In the genomic region with DNA sequence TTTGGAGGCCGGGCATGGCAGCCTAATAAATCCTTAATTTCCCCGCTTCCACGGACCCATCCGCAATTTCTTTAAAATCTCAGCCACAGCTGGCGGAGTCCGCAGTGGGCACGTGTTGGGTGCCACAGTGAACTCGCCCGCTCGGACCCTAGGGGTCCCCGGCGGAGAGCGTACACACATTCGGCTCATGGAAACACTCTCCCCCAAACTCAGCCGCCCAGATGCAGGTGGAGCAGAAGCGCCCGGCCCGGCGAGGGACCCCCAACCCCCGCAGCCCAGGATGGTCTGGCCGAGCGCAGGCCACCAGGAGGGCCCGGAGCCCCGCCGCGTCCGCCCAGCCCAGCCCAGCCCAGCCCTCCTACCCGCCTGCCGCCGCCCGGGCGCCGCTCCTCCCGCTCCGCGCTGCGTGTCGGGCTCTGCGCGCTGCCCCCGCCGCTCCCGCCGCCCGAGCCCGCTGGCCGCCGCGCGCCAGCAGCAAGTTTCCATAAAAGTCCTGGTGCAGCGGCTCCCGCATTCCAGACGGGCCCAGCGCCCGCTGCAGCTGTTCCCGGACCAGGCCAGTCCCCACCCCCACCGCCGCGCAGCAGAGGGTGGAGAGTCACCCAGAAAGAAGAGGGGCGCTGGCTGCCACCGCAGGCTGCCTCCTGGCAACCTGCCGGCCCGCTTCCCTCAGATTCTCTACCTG, we compare ENCODE assay signal across 8 mouse cellular contexts. TPM values are rescaled to one million over a fixed set of nuclear protein-coding genes. Genes with fewer than 3 reads are reported as not detected.
A peak's percentile ranks its signal among the peaks of the same experiment; 100 is the strongest.
DNase-seq lines count a peak whose midpoint lies in the region; ATAC-seq and TF ChIP-seq lines count a peak whose summit lies in the region.

No protein-coding gene starts in this region.

- H3ac ChIP-seq in myocyte (ENCODE audit: control insufficient read depth, insufficient read length), result peak overlapping the region; percentile 39

- H3K79me2 ChIP-seq in myocyte (ENCODE audit: control insufficient read depth, insufficient read depth), result peaks cover 33% of the 10 kb centered on the region

- no peaks in the 10 kb centered on the region for H3K36me3 ChIP-seq in intestine, postnatal 0 days (ENCODE audit: control insufficient read depth, insufficient read depth)
- H3K36me3 ChIP-seq in liver, embryonic 12.5 days, result no peaks in the 10 kb centered on the region
- H3K36me3 ChIP-seq in myocyte (ENCODE audit: control insufficient read depth, insufficient read depth), result no peaks in the 10 kb centered on the region

- H3K9me3 ChIP-seq in intestine, postnatal 0 days (ENCODE audit: control insufficient read depth), result no peaks in the 10 kb centered on the region
- no peaks in the 10 kb centered on the region for H3K9me3 ChIP-seq in liver, embryonic 12.5 days (replicated peaks)

- peak overlapping the region; percentile 68 for H3K27ac ChIP-seq in intestine, postnatal 0 days (ENCODE audit: low read depth, low read length)
- no peak overlapping the region for H3K27ac ChIP-seq in liver, embryonic 12.5 days

- H3K4me3 ChIP-seq in intestine, postnatal 0 days (ENCODE audit: low read depth, low read length), result peak overlapping the region; percentile 59
- H3K4me3 ChIP-seq in liver, embryonic 12.5 days, result peak overlapping the region; percentile 58
- peak overlapping the region; percentile 48 for H3K4me3 ChIP-seq in myocyte

- TF ChIP-seq CTCF in intestine, postnatal 0 days (IDR thresholded peaks at IDR 0.05; ENCODE audit: low read depth), result no peak

- TF ChIP-seq POLR2A in myocyte (IDR thresholded peaks at IDR 0.05; ENCODE audit: insufficient read length, low read depth), result peak; percentile 65

- WGBS in intestine, postnatal 0 days, result 1% methylated on average over 62 of the region's 63 CpGs
- 2% methylated on average over 56 of the region's 63 CpGs for WGBS in liver, embryonic 12.5 days (ENCODE audit: insufficient replicate concordance)

- peak overlapping the region; percentile 68 for H3K9ac ChIP-seq in intestine, postnatal 0 days (ENCODE audit: low read depth, low read length)
- H3K9ac ChIP-seq in liver, embryonic 12.5 days, result peak overlapping the region; percentile 61

- no peak for DNase-seq in cerebellum, adult 9-10 months
- peak; percentile 82 for DNase-seq in embryo, embryonic 11 days
- DNase-seq in heart, adult 11 months, result peak; percentile 99
- peak; percentile 45 to 59 for DNase-seq in urinary bladder, adult 18-20 months (ENCODE audit: low spot score in 2 of 2)

- peaks cover 8% of the 10 kb centered on the region; the same call in 1 of the 2 replicates for H3K4me1 ChIP-seq in intestine, postnatal 0 days (replicated peaks; ENCODE audit: control insufficient read depth, insufficient read depth, low read length)
- peaks cover 33% of the 10 kb centered on the region for H3K4me1 ChIP-seq in liver, embryonic 12.5 days

- 0 out of 2 replicates have a peak, but pooled peaks cover 6% of the 10 kb centered on the region for H3K27me3 ChIP-seq in intestine, postnatal 0 days (replicated peaks; ENCODE audit: control insufficient read depth, insufficient read depth, low read length)
- H3K27me3 ChIP-seq in liver, embryonic 12.5 days (replicated peaks), result peaks cover 81% of the 10 kb centered on the region
- H3K27me3 ChIP-seq in myocyte (ENCODE audit: control insufficient read depth, insufficient read depth, insufficient read length), result no peaks in the 10 kb centered on the region

- H3K4me2 ChIP-seq in intestine, postnatal 0 days (replicated peaks; ENCODE audit: low read depth), result peak overlapping the region; percentile 99
- H3K4me2 ChIP-seq in liver, embryonic 12.5 days, result peak overlapping the region; percentile 84
- peak overlapping the region; percentile 93 for H3K4me2 ChIP-seq in myocyte (ENCODE audit: low read depth)

- 0 out of 2 replicates have a peak, but pooled peaks have one; percentile 50 for ATAC-seq in cerebellum, adult (ENCODE audit: insufficient number of reproducible peaks, low FRiP score, low TSS enrichment)
- ATAC-seq in intestine, postnatal 0 days, result peak; percentile 67
- ATAC-seq in liver, embryonic 12.5 days, result peak; percentile 50

TF ChIP-seq in myocyte, 11 proteins besides CTCF, POLR2A, EP300 and RAD21:
- peak; percentile 77 to 99 (median 97) for TF ChIP-seq MYOG (IDR thresholded peaks at IDR 0.05; ENCODE audit: control insufficient read depth in 1 of 3, insufficient read depth in 1 of 3, insufficient read length in 2 of 3, low read depth in 2 of 3)
- peak; percentile 33 for TF ChIP-seq TCF12 (IDR thresholded peaks at IDR 0.05; ENCODE audit: insufficient read depth, poor library complexity, severe bottlenecking)
- no peak for TF ChIP-seq CEBPB (IDR thresholded peaks at IDR 0.05; ENCODE audit: insufficient read depth, poor library complexity, severe bottlenecking)
- TF ChIP-seq TCF3 (IDR thresholded peaks at IDR 0.05; ENCODE audit: insufficient read length, low read depth), result peak; percentile 57
- TF ChIP-seq REST (IDR thresholded peaks at IDR 0.05; ENCODE audit: insufficient read depth, insufficient read length), result no peak
- TF ChIP-seq E2F4 (IDR thresholded peaks at IDR 0.05; ENCODE audit: insufficient read depth), result no peak
- peak in 2 of 3 experiments; percentile 93 to 98 for TF ChIP-seq MYOD1 (IDR thresholded peaks at IDR 0.05; ENCODE audit: control insufficient read depth in 1 of 3, insufficient read length in 2 of 3, low read depth in 2 of 3)
- peak; percentile 90 for TF ChIP-seq SRF (IDR thresholded peaks at IDR 0.05; ENCODE audit: control insufficient read depth, insufficient read length, low read depth)

RNA-seq across cellular contexts. Expression of gene Nexn, which starts 0.7 kb away (rescaled TPM):
- 30.0 and 30.3 TPM in 2 replicates for polyA plus RNA-seq in intestine, postnatal 0 days (2015; fragmentation: Nextera tagmentation; extraction: Ambion mirVana)
- 2.2 and 2.5 TPM in 2 replicates for polyA plus RNA-seq in liver, embryonic 12.5 days (2016; fragmentation: Nextera tagmentation; extraction: Ambion mirVana)
- 24.9 TPM for polyA plus RNA-seq in myocyte (2012; fragmentation: generic; extraction: Trizol)

RNA-seq across cellular contexts. Expression of gene Fubp1, which starts 55.3 kb away (rescaled TPM):
- polyA plus RNA-seq in intestine, postnatal 0 days (2015; fragmentation: Nextera tagmentation; extraction: Ambion mirVana), result 60.6 and 64.8 TPM in 2 replicates
- 143 and 144 TPM in 2 replicates for polyA plus RNA-seq in liver, embryonic 12.5 days (2016; fragmentation: Nextera tagmentation; extraction: Ambion mirVana)
- polyA plus RNA-seq in myocyte (2012; fragmentation: generic; extraction: Trizol), result 27.9 TPM

RNA-seq across cellular contexts. Expression of gene Dnajb4, which starts 55.4 kb away (rescaled TPM):
- polyA plus RNA-seq in intestine, postnatal 0 days (2015; fragmentation: Nextera tagmentation; extraction: Ambion mirVana), result 17.9 and 20.4 TPM in 2 replicates
- 35.7 and 36.3 TPM in 2 replicates for polyA plus RNA-seq in liver, embryonic 12.5 days (2016; fragmentation: Nextera tagmentation; extraction: Ambion mirVana)
- 8.1 TPM for polyA plus RNA-seq in myocyte (2012; fragmentation: generic; extraction: Trizol)
